25 mouse cellular contexts compared by ENCODE assay signal in the genomic region with DNA sequence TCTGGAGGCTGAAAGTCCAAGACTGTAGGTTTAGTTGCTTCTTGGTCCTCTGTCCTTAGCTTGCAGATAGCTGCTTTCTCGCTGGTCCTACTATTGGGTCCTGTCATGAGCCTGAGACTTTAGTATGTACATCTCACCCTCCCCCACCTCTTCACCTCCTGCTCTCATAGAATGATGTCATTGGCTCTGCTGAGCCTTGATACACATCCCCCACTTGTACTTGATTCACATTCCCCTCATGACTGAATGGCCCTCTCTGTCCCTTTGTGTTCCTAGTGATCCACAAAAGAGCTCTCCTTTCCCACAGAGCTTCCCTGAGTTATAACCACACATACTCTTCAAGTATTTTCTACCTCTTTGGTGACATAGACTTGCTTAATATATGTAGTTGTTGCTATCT.
A peak's percentile ranks its signal among the peaks of the same experiment; 100 is the strongest.
DNase-seq lines count a peak whose midpoint lies in the region; ATAC-seq and TF ChIP-seq lines count a peak whose summit lies in the region.
"Had no signal": no experiment of that assay in that cellular context is flagged by ENCODE, and none has a peak within 500 bp of the region (broad histone marks: within the 10 kb centered on the region; RNA-seq: fewer than 3 reads in every experiment).

No protein-coding gene starts in this region.

- no peaks in the 10 kb centered on the region for H3K27me3 ChIP-seq in forebrain, postnatal 0 days (ENCODE audit: insufficient read depth, low read length)
- no peaks in the 10 kb centered on the region for H3K27me3 ChIP-seq in forebrain, embryonic 16.5 days (replicated peaks; ENCODE audit: control insufficient read depth, insufficient read depth, low read length)
- H3K27me3 ChIP-seq in midbrain, embryonic 10.5 days (ENCODE audit: low read depth, poor library complexity, severe bottlenecking), result no peaks in the 10 kb centered on the region
- no peaks in the 10 kb centered on the region for H3K27me3 ChIP-seq in midbrain, embryonic 13.5 days
- H3K27me3 ChIP-seq: embryonic facial prominence, embryonic 12.5 days; intestine, embryonic 15.5 days; limb, embryonic 15.5 days; lung, embryonic 15.5 days had no signal

- WGBS in forebrain, postnatal 0 days, result 51% methylated on average over 1 of the region's 1 CpGs
- 50% methylated on average over 1 of the region's 1 CpGs for WGBS in forebrain, embryonic 16.5 days
- 92% methylated on average over 1 of the region's 1 CpGs for WGBS in midbrain, embryonic 10.5 days
- WGBS in midbrain, embryonic 13.5 days, result 50% methylated on average over 1 of the region's 1 CpGs

- peak; percentile 25; the same call in 1 of the 2 replicates for ATAC-seq in forebrain, postnatal 0 days
- no peak for ATAC-seq in forebrain, embryonic 16.5 days
- ATAC-seq in midbrain, embryonic 13.5 days, result no peak
- no peak for ATAC-seq in erythroid progenitor cell, adult 5-6 weeks (replicated peaks; ENCODE audit: low FRiP score, poor library complexity, severe bottlenecking)
- ATAC-seq: intestine, embryonic 15.5 days had no signal

- H3K27ac ChIP-seq in forebrain, postnatal 0 days (ENCODE audit: low read depth, low read length), result no peak overlapping the region
- no peak overlapping the region for H3K27ac ChIP-seq in forebrain, embryonic 16.5 days (ENCODE audit: low read length)
- peak overlapping the region; percentile 29 for H3K27ac ChIP-seq in midbrain, embryonic 10.5 days (replicated peaks)
- H3K27ac ChIP-seq in midbrain, embryonic 13.5 days, result no peak overlapping the region
- H3K27ac ChIP-seq: embryonic facial prominence, embryonic 12.5 days; gastrocnemius, adult 2 months; intestine, embryonic 15.5 days; limb, embryonic 15.5 days; liver, embryonic 14.5 days; lung, embryonic 15.5 days; macrophage had no signal

- H3K9me3 ChIP-seq in forebrain, postnatal 0 days (ENCODE audit: low read length), result no peaks in the 10 kb centered on the region
- H3K9me3 ChIP-seq in forebrain, embryonic 16.5 days (ENCODE audit: control insufficient read depth, low read length), result no peaks in the 10 kb centered on the region
- H3K9me3 ChIP-seq in midbrain, embryonic 10.5 days (replicated peaks), result no peaks in the 10 kb centered on the region
- no peaks in the 10 kb centered on the region for H3K9me3 ChIP-seq in midbrain, embryonic 13.5 days
- H3K9me3 ChIP-seq: embryonic facial prominence, embryonic 12.5 days; intestine, embryonic 15.5 days; limb, embryonic 15.5 days; lung, embryonic 15.5 days had no signal

- no peak overlapping the region for H3K4me2 ChIP-seq in forebrain, postnatal 0 days (ENCODE audit: low read depth)
- no peak overlapping the region for H3K4me2 ChIP-seq in forebrain, embryonic 16.5 days (ENCODE audit: low read length)
- H3K4me2 ChIP-seq in midbrain, embryonic 13.5 days (replicated peaks), result no peak overlapping the region
- H3K4me2 ChIP-seq: embryonic facial prominence, embryonic 12.5 days; heart, embryonic 11.5 days; intestine, embryonic 15.5 days; limb, embryonic 15.5 days; lung, embryonic 15.5 days had no signal

- no peak for DNase-seq in forebrain, postnatal 0 days
- no peak for DNase-seq in midbrain, embryonic 10.5 days (ENCODE audit: low spot score)
- peak; percentile 16 for DNase-seq in brain, adult 2 months (ENCODE audit: low read depth, low spot score)
- peak; percentile 58 for DNase-seq in brain, embryonic 14.5 days (ENCODE audit: low read depth)
- no peak for DNase-seq in adrenal gland, postnatal 10 days
- DNase-seq: adrenal gland, adult 2 months; cerebellum, adult 2 months; cerebellum, postnatal 25 days; gastrocnemius, adult 2 months; kidney, adult 8-10 months; kidney, postnatal 10 days; left cerebral cortex, postnatal 4 days; right cerebral cortex, adult 18-20 months; right cerebral cortex, postnatal 4 days; thymus, postnatal 14 days had no signal

- TF ChIP-seq CTCF in forebrain, postnatal 0 days (IDR thresholded peaks at IDR 0.05; ENCODE audit: low read depth), result no peak
- TF ChIP-seq CTCF in brain, embryonic 14.5 days (IDR thresholded peaks at IDR 0.05; ENCODE audit: borderline replicate concordance, extremely low read depth, insufficient read depth, insufficient read length), result no peak

- no peak overlapping the region for H3K9ac ChIP-seq in forebrain, postnatal 0 days
- no peak overlapping the region for H3K9ac ChIP-seq in forebrain, embryonic 16.5 days (replicated peaks; ENCODE audit: low read depth, low read length)
- no peak overlapping the region for H3K9ac ChIP-seq in midbrain, embryonic 13.5 days (replicated peaks)
- H3K9ac ChIP-seq: embryonic facial prominence, embryonic 12.5 days; intestine, embryonic 15.5 days; limb, embryonic 15.5 days; liver, embryonic 14.5 days; lung, embryonic 15.5 days had no signal

- H3K4me1 ChIP-seq in forebrain, postnatal 0 days (ENCODE audit: insufficient read depth), result peaks cover 8% of the 10 kb centered on the region
- peaks cover 5% of the 10 kb centered on the region; the same call in 1 of the 2 replicates for H3K4me1 ChIP-seq in forebrain, embryonic 16.5 days (replicated peaks; ENCODE audit: control insufficient read depth, insufficient read depth, low read length)
- H3K4me1 ChIP-seq in midbrain, embryonic 10.5 days, result peaks cover 30% of the 10 kb centered on the region
- H3K4me1 ChIP-seq in midbrain, embryonic 13.5 days (replicated peaks), result 0 out of 2 replicates have a peak, but pooled peaks cover 3% of the 10 kb centered on the region
- H3K4me1 ChIP-seq: intestine, embryonic 15.5 days; limb, embryonic 15.5 days; lung, embryonic 15.5 days had no signal

- no peak overlapping the region for H3K4me3 ChIP-seq in forebrain, postnatal 0 days (ENCODE audit: low read depth, low read length)
- no peak overlapping the region for H3K4me3 ChIP-seq in forebrain, embryonic 16.5 days (replicated peaks; ENCODE audit: low read length)
- H3K4me3 ChIP-seq in midbrain, embryonic 10.5 days, result no peak overlapping the region
- no peak overlapping the region for H3K4me3 ChIP-seq in midbrain, embryonic 13.5 days (replicated peaks)
- H3K4me3 ChIP-seq: embryonic facial prominence, embryonic 12.5 days; gastrocnemius, adult 2 months; intestine, embryonic 15.5 days; limb, embryonic 15.5 days; lung, embryonic 15.5 days had no signal

- H3K36me3 ChIP-seq in forebrain, postnatal 0 days (ENCODE audit: insufficient read depth), result no peaks in the 10 kb centered on the region
- H3K36me3 ChIP-seq in forebrain, embryonic 16.5 days (ENCODE audit: control insufficient read depth, insufficient read depth), result no peaks in the 10 kb centered on the region
- H3K36me3 ChIP-seq in midbrain, embryonic 10.5 days, result no peaks in the 10 kb centered on the region
- no peaks in the 10 kb centered on the region for H3K36me3 ChIP-seq in midbrain, embryonic 13.5 days
- H3K36me3 ChIP-seq: embryonic facial prominence, embryonic 12.5 days; intestine, embryonic 15.5 days; limb, embryonic 15.5 days; lung, embryonic 15.5 days had no signal

- no peak for TF ChIP-seq POLR2A in brain, embryonic 14.5 days (IDR thresholded peaks at IDR 0.05; ENCODE audit: borderline replicate concordance, extremely low read depth, insufficient read depth, insufficient read length, poor library complexity, severe bottlenecking)

Comparison
In these comparisons a context has a peak if more than half of its experiments do, and no peak if none do; other contexts are left out.
1. DNase-seq: peak in brain, adult 2 months (single experiment) and brain, embryonic 14.5 days (single experiment); none in forebrain, postnatal 0 days (single experiment), midbrain, embryonic 10.5 days (single experiment) and adrenal gland, postnatal 10 days (single experiment).